Mouse (Mus musculus) splenic B cell, adult 2 months (primary cell): Measurements from ENCODE around the gene Gm5431.

Experiments
- DNase-seq: peaks from one replicate; pipeline ENCODE4 v3.0.0-alpha.2; 2011; ENCODE audit warnings: low read depth, low spot score
- H3K27me3 ChIP-seq: 2 replicates; pipeline ENCODE4 v1.6.1; 2012; ENCODE audit warnings: mild to moderate bottlenecking, low read length, moderate library complexity, mixed read lengths; ENCODE audit not compliant: control insufficient read depth, poor library complexity, insufficient read depth, severe bottlenecking
- H3K36me3 ChIP-seq: 2 replicates; pipeline ENCODE4 v1.6.1; 2012; ENCODE audit warnings: mild to moderate bottlenecking, low read length, moderate library complexity, mixed read lengths; ENCODE audit not compliant: control insufficient read depth, poor library complexity, insufficient read depth, severe bottlenecking

The Gm5431 gene

GRCm38 (mm10) chr11:48838879-48839680 is 62.9 kb downstream of the Gm5431 start:
- H3K27me3 ChIP-seq: no peaks in the 10 kb centered on the region
- DNase-seq: peak; percentile 69
- H3K36me3 ChIP-seq: 0 out of 2 replicates have a peak, but pooled peaks cover 2% of the 10 kb centered on the region

DNA sequence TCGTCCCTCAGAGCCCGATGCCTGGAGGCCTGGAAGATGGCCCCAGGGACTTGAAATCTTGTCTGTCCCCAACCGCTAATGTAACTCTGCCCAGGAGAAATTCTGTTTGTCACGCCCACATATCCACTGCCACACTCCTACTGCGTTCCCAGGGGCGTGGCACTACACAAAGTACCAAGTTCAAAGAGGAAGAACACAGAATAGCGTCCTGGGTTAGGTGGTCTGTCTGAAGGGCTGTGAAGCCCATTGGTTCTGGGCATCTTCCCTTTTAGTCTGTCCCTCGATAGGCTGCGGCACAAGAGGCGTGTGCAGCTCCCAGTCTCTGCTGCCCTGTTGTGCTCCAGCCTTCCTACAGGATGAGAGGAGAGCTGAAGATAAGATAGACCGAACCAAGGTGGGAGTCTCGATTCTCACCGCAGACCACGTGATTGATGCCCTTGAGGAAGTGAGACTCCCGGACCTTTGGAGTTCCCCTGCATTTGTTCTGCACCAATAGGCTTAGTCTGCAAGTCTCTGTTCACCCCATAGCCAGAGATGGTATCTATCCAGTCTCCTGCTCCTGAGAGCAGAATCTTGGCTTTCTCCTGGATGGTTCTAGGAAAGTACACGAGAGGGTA is 63.7 kb downstream of the Gm5431 start:
- DNase-seq: peak; percentile 94
- H3K36me3 ChIP-seq: 0 out of 2 replicates have a peak, but pooled peaks cover 2% of the 10 kb centered on the region

More for the DNA sequence above, 63.7 kb downstream of the Gm5431 start:
- H3K27me3 ChIP-seq: no peaks in the 10 kb centered on the region
